Mouse (Mus musculus): ENCODE data around the gene Cep55.

GRCm38 (mm10) chr19:38014443-38014842, 40.4 kb upstream of the Cep55 start:
- no peak for TF ChIP-seq GATA1 (IDR thresholded peaks at IDR 0.05; ENCODE audit: borderline replicate concordance, low read length)
- TF ChIP-seq FLI1 (IDR thresholded peaks at IDR 0.05; ENCODE audit: low read length), result no peak

All from megakaryocyte, embryonic 14.5 days (primary cell).